ENCODE assay signal across 13 mouse cellular contexts in genomic region chr10:25372510-25373148, GRCm38 (mm10). TPM values are rescaled to one million over a fixed set of nuclear protein-coding genes. Genes with fewer than 3 reads are reported as not detected.
DNase-seq lines count a peak whose midpoint lies in the region; ATAC-seq lines count a peak whose summit lies in the region.
"Had no signal": no experiment of that assay in that cellular context is flagged by ENCODE, and none has a peak within 500 bp of the region (broad histone marks: within the 10 kb centered on the region; RNA-seq: fewer than 3 reads in every experiment).

No protein-coding gene starts in this region.

- no peak overlapping the region for H3K9ac ChIP-seq in heart, embryonic 12.5 days
- H3K9ac ChIP-seq in hindbrain, embryonic 16.5 days (ENCODE audit: low read depth, low read length) = no peak overlapping the region

- DNase-seq in heart, postnatal 10 days = no peak
- peak; percentile 87 for DNase-seq in MN1 (ENCODE audit: low spot score)
- peak; percentile 60 for DNase-seq in embryonic facial prominence, embryonic 10.5 days (ENCODE audit: low spot score)
- no peak for DNase-seq in cerebellum, adult 9-11 months
- no peak for DNase-seq in thymus, postnatal 10 days (ENCODE audit: low spot score in 2 of 2)
- no peak for DNase-seq in cerebellum, adult 11-12 months
- DNase-seq: kidney, adult 2 months; thymus, postnatal 4 days had no signal

- peaks cover 56% of the 10 kb centered on the region for H3K4me1 ChIP-seq in heart, embryonic 12.5 days (replicated peaks)
- peaks cover 68% of the 10 kb centered on the region for H3K4me1 ChIP-seq in embryonic facial prominence, embryonic 10.5 days
- peaks cover 6% of the 10 kb centered on the region for H3K4me1 ChIP-seq in hindbrain, embryonic 16.5 days (ENCODE audit: control insufficient read depth, insufficient read depth, low read depth, low read length)

- H3K36me3 ChIP-seq in heart, embryonic 12.5 days = peaks cover 6% of the 10 kb centered on the region
- peaks cover 4% of the 10 kb centered on the region for H3K36me3 ChIP-seq in embryonic facial prominence, embryonic 10.5 days (replicated peaks)
- H3K36me3 ChIP-seq in hindbrain, embryonic 16.5 days (ENCODE audit: control insufficient read depth, insufficient read depth, low read length) = no peaks in the 10 kb centered on the region
- H3K36me3 ChIP-seq: G1E had no signal

- peak overlapping the region; percentile 66; the same call in 1 of the 2 replicates for H3K27ac ChIP-seq in heart, embryonic 12.5 days (ENCODE audit: poor library complexity, severe bottlenecking)
- peak overlapping the region; percentile 74 for H3K27ac ChIP-seq in embryonic facial prominence, embryonic 10.5 days (replicated peaks)
- H3K27ac ChIP-seq in hindbrain, embryonic 16.5 days (ENCODE audit: low read depth, low read length) = no peak overlapping the region

- no peaks in the 10 kb centered on the region for H3K9me3 ChIP-seq in heart, embryonic 12.5 days (replicated peaks)
- no peaks in the 10 kb centered on the region for H3K9me3 ChIP-seq in embryonic facial prominence, embryonic 10.5 days
- no peaks in the 10 kb centered on the region for H3K9me3 ChIP-seq in hindbrain, embryonic 16.5 days (ENCODE audit: control insufficient read depth, low read length)
- H3K9me3 ChIP-seq: G1E had no signal

- ATAC-seq in heart, embryonic 12.5 days (ENCODE audit: insufficient number of reproducible peaks, low FRiP score) = no peak
- ATAC-seq in hindbrain, embryonic 16.5 days = no peak

- intact Hi-C loops in heart, postnatal 10 days (cut with DNase I) = no loop called here

- WGBS in heart, embryonic 12.5 days = 46% methylated on average over 10 of the region's 10 CpGs
- WGBS in embryonic facial prominence, embryonic 10.5 days = 31% methylated on average over 10 of the region's 10 CpGs
- WGBS in hindbrain, embryonic 16.5 days = 44% methylated on average over 10 of the region's 10 CpGs

- peak overlapping the region; percentile 41 for H3K4me2 ChIP-seq in heart, embryonic 12.5 days
- peak overlapping the region; percentile 10; the same call in 1 of the 2 replicates for H3K4me2 ChIP-seq in hindbrain, embryonic 16.5 days (ENCODE audit: low read length)

- H3K27me3 ChIP-seq in heart, embryonic 12.5 days (replicated peaks) = no peaks in the 10 kb centered on the region
- no peaks in the 10 kb centered on the region for H3K27me3 ChIP-seq in embryonic facial prominence, embryonic 10.5 days (replicated peaks; ENCODE audit: low read depth, poor library complexity, severe bottlenecking)
- no peaks in the 10 kb centered on the region for H3K27me3 ChIP-seq in hindbrain, embryonic 16.5 days (replicated peaks; ENCODE audit: control insufficient read depth, insufficient read depth, low read length)

- H3K4me3 ChIP-seq in heart, embryonic 12.5 days = no peak overlapping the region
- no peak overlapping the region for H3K4me3 ChIP-seq in embryonic facial prominence, embryonic 10.5 days
- H3K4me3 ChIP-seq in hindbrain, embryonic 16.5 days (ENCODE audit: low read length) = no peak overlapping the region
- H3K4me3 ChIP-seq: erythroblast, embryonic 14.5 days; myocyte had no signal

RNA-seq across cellular contexts. Expression of gene Epb41l2, which starts 13.0 kb away (rescaled TPM):
- 61.4 and 64.3 TPM in 2 replicates for polyA plus RNA-seq in heart, embryonic 12.5 days (2016; fragmentation: Nextera tagmentation; extraction: Ambion mirVana)
- total RNA-seq in heart, postnatal 10 days (2021) = 10 to 100 TPM; 91.3 to 92.8 TPM
- polyA plus RNA-seq in embryonic facial prominence, embryonic 10.5 days (2016; fragmentation: Nextera tagmentation; extraction: Ambion mirVana) = 47.3 and 52.9 TPM in 2 replicates
- polyA plus RNA-seq in hindbrain, embryonic 16.5 days (2015; fragmentation: Nextera tagmentation; extraction: Ambion mirVana) = 30.0 and 35.1 TPM in 2 replicates
- polyA plus RNA-seq: G1E had no signal

Comparison
In these comparisons a context has a peak if more than half of its experiments do, and no peak if none do; other contexts are left out.
1. DNase-seq: peak in MN1 (single experiment) and embryonic facial prominence, embryonic 10.5 days (single experiment); none in heart, postnatal 10 days (0 of 2), cerebellum, adult 9-11 months (single experiment), thymus, postnatal 10 days (0 of 2) and cerebellum, adult 11-12 months (single experiment).